Mouse (Mus musculus): Measurements from ENCODE around the gene Tenm3.

DNA sequence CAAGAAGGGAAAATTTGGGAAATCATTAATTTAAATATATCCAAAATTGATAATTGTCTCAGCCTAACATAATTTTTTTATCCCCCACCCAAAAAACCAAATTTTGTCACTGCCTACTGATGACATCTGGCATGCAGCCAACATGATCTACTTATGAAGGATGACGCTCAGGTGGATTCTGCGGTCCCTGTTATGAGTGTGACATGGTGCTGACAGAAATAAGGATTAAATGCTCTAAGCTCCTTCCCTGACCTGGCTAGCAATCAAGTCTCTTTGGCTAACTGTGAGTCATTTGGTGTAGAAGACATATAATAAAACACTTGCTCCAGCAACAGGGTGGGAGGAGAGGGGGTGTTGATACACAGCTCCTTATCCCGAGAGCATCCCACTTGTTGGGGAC is 532.0 kb downstream of the Tenm3 start:
- TF ChIP-seq CTCF (conservative IDR thresholded peaks at IDR 0.05 in 1 of 2, IDR thresholded peaks at IDR 0.05 in 1 of 2; ENCODE audit: low read depth in 2 of 2, low read length in 2 of 2) (no peak), USF2 (conservative IDR thresholded peaks at IDR 0.05; ENCODE audit: low read depth, low read length) (no peak), EP300 (IDR thresholded peaks at IDR 0.05; ENCODE audit: low read length) (no peak)

Data from CH12.LX (cell line).